Mouse (Mus musculus) adrenal gland, adult 8-10 months (tissue): ENCODE measurements at regions not wholly inside any gene's neighbourhood (a gene's known extent, or its start where the extent isn't known, plus 50 kb on each side); places are given as distances from the start of the nearest gene placed in this dataset.
"Not testable (repeated sequence)": the region's sequence is repeated elsewhere in the genome, so short reads cannot be mapped to it uniquely, and the experiment has no call there.

Source experiments
- DNase-seq: peaks from one replicate; pipeline ENCODE4 v3.0.0; 2022

GRCm38 (mm10) chr10:111592416-111593149, 86.5 kb downstream of the Phlda1 start:
- DNase-seq, result no peak

- DNase-seq, result no peak
Observed at GRCm38 (mm10) chr10:111593280-111593679, 87.2 kb downstream of the Phlda1 start.

DNA sequence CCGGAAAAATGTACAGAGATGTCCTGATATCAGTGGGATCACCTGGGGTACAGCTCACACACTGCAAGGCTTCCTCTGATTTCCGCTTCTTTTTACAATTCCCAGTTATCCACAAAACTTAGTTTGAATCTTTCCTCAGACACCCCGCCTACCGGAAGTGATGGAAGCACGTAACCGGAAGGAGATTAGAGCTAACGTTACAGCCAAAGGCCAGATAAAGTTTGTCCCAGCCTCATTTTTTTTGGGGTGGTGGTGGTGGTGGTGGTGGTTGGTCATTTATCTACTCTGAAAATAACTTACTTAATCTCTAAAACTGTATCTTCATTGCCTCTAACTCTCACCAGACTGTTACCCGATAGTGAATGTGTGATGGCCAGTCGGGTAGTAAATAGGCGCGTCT, 88.1 kb downstream of the Phlda1 start:
- no peak for DNase-seq

- no peak for DNase-seq
Observed at GRCm38 (mm10) chr10:111594651-111595050, 88.6 kb downstream of the Phlda1 start.

- no peak for DNase-seq
Observed at GRCm38 (mm10) chr10:111595513-111595995, 89.5 kb downstream of the Phlda1 start.

- DNase-seq, result no peak
Observed at GRCm38 (mm10) chr10:111598650-111599049, 92.6 kb downstream of the Phlda1 start.

DNA sequence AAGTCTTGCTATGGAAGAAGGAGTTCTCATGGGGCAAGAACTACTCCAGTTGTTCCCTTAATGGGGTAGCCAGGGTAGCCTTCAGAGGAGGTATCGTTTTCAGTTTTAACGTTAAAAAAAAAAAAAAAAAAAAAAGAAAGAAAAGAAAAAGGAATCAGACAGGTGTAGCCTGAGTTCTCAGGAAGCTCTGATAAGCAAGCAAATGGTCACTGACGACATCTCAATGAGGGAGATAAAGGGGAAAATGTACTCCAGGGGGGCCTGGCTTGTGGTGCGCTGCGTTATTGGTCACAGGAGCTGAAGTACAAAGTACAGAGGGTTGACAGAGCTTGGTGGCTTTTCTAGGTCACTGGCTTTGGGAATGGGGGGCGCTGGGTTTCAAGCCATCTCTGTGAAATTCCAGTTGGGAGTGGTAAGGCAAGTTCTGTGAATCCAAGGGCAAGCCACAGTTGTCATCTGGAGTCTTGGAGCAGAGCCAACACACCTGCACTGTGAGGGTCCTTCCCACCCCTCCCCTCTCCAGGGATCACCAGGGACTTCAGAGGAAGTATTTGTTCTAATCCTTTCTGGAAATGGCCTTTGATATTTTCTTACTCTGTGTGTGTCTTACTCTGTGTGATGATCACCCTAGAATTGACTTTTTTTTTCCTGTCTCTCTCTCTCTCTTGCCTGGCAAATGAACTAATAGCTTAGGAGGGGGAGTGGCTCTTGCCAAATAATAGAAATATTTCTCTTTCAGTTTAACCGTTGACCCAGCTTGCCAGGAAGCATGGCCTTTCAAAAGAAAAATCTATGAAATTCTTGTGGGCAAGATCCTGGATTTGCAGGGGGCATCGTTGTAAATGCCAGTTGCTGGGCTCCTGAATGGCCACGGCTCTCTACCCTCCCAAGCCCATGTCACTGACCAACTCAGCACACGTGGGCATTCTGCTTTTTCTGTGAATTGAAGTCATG, 93.5 kb downstream of the Phlda1 start:
- no peak for DNase-seq

DNA sequence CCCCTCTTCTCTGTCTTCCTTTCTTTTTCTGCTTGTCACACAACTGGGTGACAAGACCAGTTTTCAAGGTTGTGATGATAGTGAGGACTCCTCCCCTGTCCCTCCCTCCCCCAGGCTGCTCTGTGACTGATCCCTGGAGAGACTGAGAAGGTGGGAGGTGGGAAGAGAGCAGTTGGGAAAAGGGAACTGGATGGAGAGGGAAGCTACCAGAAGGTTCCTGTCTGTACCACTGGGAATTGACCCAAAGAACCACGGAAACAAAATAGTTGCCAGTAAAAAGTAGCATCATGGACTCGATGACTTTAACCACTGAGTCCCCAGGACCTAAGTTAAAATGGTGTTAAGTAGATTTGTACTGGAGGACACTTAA, 94.2 kb downstream of the Phlda1 start:
- no peak for DNase-seq

- DNase-seq, result peak; percentile 91
Observed at GRCm38 (mm10) chr10:111600677-111601099, 94.6 kb downstream of the Phlda1 start.

GRCm38 (mm10) chr10:111603166-111603565, 97.1 kb downstream of the Phlda1 start:
- no peak for DNase-seq

DNA sequence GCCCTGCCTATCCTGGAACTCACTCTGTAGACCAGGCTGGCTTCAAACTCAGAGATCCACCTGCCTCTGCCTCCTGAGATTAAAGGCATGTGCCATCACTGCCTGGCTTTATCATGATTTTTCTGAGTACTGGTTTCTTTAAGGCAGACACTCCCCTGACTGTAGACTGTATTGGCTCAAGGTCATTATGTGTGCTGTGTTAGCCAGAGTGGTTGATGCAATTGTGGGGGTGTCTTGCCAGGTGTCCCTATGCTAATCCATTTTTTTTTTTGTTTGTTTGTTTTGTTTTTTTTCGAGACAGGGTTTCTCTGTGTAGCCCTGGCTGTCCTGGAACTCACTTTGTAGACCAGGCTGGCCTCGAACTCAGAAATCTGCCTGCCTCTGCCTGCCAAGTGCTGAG, 101.3 kb downstream of the Phlda1 start:
- DNase-seq, result not testable (repeated sequence)

- no peak for DNase-seq
Observed at GRCm38 (mm10) chr10:111608385-111609093, 102.5 kb downstream of the Phlda1 start.

- no peak for DNase-seq
Observed at GRCm38 (mm10) chr10:111609889-111610288, 103.8 kb downstream of the Phlda1 start.

GRCm38 (mm10) chr10:111619627-111620270, 113.7 kb downstream of the Phlda1 start:
- no peak for DNase-seq

- DNase-seq, result no peak
Observed at GRCm38 (mm10) chr10:111620927-111621676, 115.0 kb downstream of the Phlda1 start.

- no peak for DNase-seq
Observed at GRCm38 (mm10) chr10:111622789-111623188, 116.7 kb downstream of the Phlda1 start.

GRCm38 (mm10) chr10:111624021-111624420, 117.9 kb downstream of the Phlda1 start:
- no peak for DNase-seq

DNA sequence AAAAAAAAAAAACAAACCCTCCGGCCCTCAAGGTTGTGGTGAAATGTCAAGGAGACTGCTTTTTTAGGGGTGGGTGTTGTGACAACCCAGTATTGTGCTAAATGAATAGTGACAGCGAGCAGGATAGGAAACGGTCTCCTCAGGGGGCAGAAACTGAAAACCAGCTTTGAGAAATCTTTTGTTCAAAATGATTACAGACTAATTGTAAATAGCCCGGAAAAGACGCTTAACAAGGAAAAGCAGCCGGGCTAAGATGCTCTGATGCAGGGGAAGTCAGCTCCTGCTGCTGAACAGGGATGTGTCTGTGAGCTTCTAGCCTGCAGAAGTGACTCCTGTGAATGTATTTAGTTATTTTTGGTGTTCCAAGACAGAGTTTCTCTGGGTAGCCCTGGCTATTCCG, 118.5 kb downstream of the Phlda1 start:
- DNase-seq, result no peak

DNA sequence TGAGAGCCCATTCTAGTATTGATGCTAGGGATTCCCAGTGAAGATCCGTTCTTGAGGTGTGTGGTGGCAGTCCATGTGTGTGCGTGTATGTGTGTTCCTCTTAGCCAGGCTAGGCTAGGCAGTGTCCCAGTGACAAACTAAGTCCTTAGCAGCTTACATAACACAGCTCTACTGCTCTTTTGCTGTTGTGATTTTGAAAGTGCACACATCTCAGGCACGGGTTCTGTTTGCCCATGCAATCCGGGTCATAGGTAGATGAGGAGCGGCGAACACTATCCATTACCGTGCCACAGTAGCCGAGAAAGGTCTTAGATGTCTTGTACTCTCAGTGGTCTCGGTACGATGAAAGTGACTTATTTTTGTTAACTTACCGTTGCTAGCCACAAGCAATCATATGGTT, 119.5 kb downstream of the Phlda1 start:
- DNase-seq, result no peak

GRCm38 (mm10) chr10:111626009-111626408, 119.9 kb downstream of the Phlda1 start:
- no peak for DNase-seq

GRCm38 (mm10) chr10:111636283-111636682, 130.2 kb downstream of the Phlda1 start:
- DNase-seq, result no peak
